Mouse (Mus musculus) limb, embryonic 11.5 days (tissue): ENCODE results near the gene Clvs2. TPM values are rescaled to one million over a fixed set of nuclear protein-coding genes. Genes with fewer than 3 reads are reported as not detected.
A peak's percentile ranks its signal among the peaks of the same experiment; 100 is the strongest.

Experiments used
- ATAC-seq: fragments of 200-750 bp; cut with Nextera tagmentation; 2 replicates; pipeline ENCODE4 v1.8.0; 2017; ENCODE audit warnings: low read depth; ENCODE audit not compliant: insufficient number of reproducible peaks, low FRiP score, low TSS enrichment
- DNase-seq: peaks from one replicate; pipeline ENCODE4 v3.0.0-alpha.2; 2015; ENCODE audit warnings: low spot score
- H3K27ac ChIP-seq: fragments of 300-500 bp; sonication (generic); replicated peaks from 2 replicates; pipeline ENCODE4 v1.5.1; 2014; ENCODE audit warnings: low read depth, mild to moderate bottlenecking, low read length
- H3K27me3 ChIP-seq: fragments of 300-500 bp; sonication (generic); 2 replicates; pipeline ENCODE4 v1.6.1; 2014; ENCODE audit warnings: mild to moderate bottlenecking, low read length, mixed read lengths; ENCODE audit not compliant: control insufficient read depth, insufficient read depth
- H3K36me3 ChIP-seq: fragments of 300-500 bp; sonication (generic); 2 replicates; pipeline ENCODE4 v1.6.1; 2014; ENCODE audit warnings: mild to moderate bottlenecking, low read length, moderate library complexity, mixed read lengths; ENCODE audit not compliant: control insufficient read depth, insufficient read depth
- H3K4me1 ChIP-seq: fragments of 300-500 bp; sonication (generic); 2 replicates; pipeline ENCODE4 v1.6.1; 2014; ENCODE audit warnings: low read length, mixed read lengths; ENCODE audit not compliant: control insufficient read depth, insufficient read depth
- H3K4me2 ChIP-seq: fragments of 300-500 bp; sonication (generic); 2 replicates; pipeline ENCODE4 v1.6.1; 2014; ENCODE audit warnings: low read depth, mild to moderate bottlenecking, moderate library complexity; ENCODE audit not compliant: severe bottlenecking
- H3K4me3 ChIP-seq: fragments of 300-500 bp; sonication (generic); 2 replicates; pipeline ENCODE4 v1.5.1; 2014; ENCODE audit warnings: low read depth, low read length
- H3K9ac ChIP-seq: fragments of 300-500 bp; sonication (generic); 2 replicates; pipeline ENCODE4 v1.6.1; 2014; ENCODE audit warnings: mild to moderate bottlenecking, low read length
- H3K9me3 ChIP-seq: fragments of 300-500 bp; sonication (generic); 2 replicates; pipeline ENCODE4 v1.6.1; 2016; ENCODE audit warnings: low read length; ENCODE audit not compliant: control insufficient read depth
- WGBS: fragments of 180-500 bp; shearing (Covaris S2); extraction: QIAGEN DNeasy Blood & Tissue Kit; methylation state at CpG from one replicate; pipeline ENCODE4 v1.1.7; 2014; 5-methylcytosine and 5-hydroxymethylcytosine counted together
- polyA plus RNA-seq: library from polyadenylated mRNA; unstranded; fragments of >200 nt; fragmentation: Nextera tagmentation; extraction: Ambion mirVana; gene quantifications from 2 replicates; pipeline ENCODE4 v1.2.1, GENCODE M21; 2014

Gene Clvs2
- not detected in 2 replicates for polyA plus RNA-seq

GRCm38 (mm10) chr10:33624131-33624879 lies at the start of gene Clvs2:
Gene Clvs2, minus strand, starts transcription at chr10:33624769.
- ATAC-seq: peak; percentile 76; the same call in 1 of the 2 replicates
- H3K27ac ChIP-seq: no peak within 1 kb of the TSS

DNA sequence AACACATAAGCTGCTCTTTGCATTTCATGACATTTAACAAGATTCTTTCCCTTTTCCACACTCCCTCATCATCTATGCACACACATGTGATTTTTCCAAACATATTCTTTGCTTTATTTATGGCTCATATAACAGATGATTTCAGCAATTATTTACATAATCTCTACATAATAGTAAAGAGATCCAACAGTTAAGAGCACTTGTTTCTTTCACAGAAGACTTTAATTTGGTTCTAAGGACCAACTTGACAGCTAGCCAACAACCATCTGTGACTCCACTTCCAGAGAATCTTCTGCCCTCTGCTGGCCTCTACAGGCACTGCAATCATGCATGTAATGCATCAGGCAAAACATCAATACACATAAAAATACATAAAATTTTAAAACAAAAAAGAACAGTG lies 28.6 kb upstream of the Clvs2 start:
- Histone ChIP-seq H3K9ac (no peak overlapping the region), H3K4me1 (no peaks in the 10 kb centered on the region), H3K36me3 (no peaks in the 10 kb centered on the region), H3K9me3 (no peaks in the 10 kb centered on the region), H3K27ac (no peak overlapping the region), H3K4me2 (no peak overlapping the region), H3K4me3 (no peak overlapping the region), H3K27me3 (no peaks in the 10 kb centered on the region)
- ATAC-seq (no peak), DNase-seq (peak; percentile 63)

More at GRCm38 (mm10) chr10:33624131-33624879, at the start of gene Clvs2:
- 2% methylated on average over 37 of the region's 37 CpGs for WGBS
- Histone ChIP-seq H3K9me3 (no peaks in the 10 kb centered on the region), H3K4me2 (peak within 1 kb of the TSS; percentile 71), H3K36me3 (no peaks in the 10 kb centered on the region), H3K27me3 (0 out of 2 replicates have a peak, but pooled peaks cover 4% of the 10 kb centered on the region), H3K4me1 (no peaks in the 10 kb centered on the region), H3K4me3 (peak within 1 kb of the TSS; percentile 29), H3K9ac (peak within 1 kb of the TSS; percentile 24; the same call in 1 of the 2 replicates)
- peak; percentile 44 for DNase-seq

- WGBS: 19% methylated on average over 6 of the region's 6 CpGs
Measured at GRCm38 (mm10) chr10:33623577-33623991, 985 bp downstream of the Clvs2 start.

DNA sequence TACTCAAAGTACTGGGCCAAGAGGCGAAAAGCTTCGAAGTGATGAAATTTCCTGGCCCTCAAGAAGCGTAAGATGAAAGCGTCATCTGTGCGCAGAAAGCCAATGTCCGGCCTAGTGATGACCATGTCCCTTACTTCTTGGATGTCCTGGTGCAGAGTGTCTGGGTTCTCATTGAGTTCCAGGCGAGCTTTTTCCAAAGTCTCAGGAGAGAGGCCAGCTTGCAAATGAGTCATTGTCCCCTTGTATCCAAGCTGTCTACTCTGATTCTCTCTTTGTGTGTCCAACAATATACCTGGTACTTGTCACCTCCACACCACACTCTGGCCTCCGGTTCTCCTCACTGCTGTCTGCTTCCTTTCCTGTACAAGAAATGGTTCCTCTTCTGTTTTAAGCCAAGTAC lies 1.9 kb downstream of the Clvs2 start:
- WGBS: 84% methylated on average over 8 of the region's 8 CpGs
- Histone ChIP-seq H3K27me3 (0 out of 2 replicates have a peak, but pooled peaks cover 4% of the 10 kb centered on the region), H3K9me3 (no peaks in the 10 kb centered on the region), H3K27ac (no peak overlapping the region), H3K36me3 (no peaks in the 10 kb centered on the region), H3K4me3 (no peak overlapping the region), H3K4me1 (no peaks in the 10 kb centered on the region), H3K9ac (no peak overlapping the region), H3K4me2 (no peak overlapping the region)
- ATAC-seq: no peak
- no peak for DNase-seq

More at GRCm38 (mm10) chr10:33623577-33623991, 985 bp downstream of the Clvs2 start:
- DNase-seq: no peak
- no peak overlapping the region for H3K9ac ChIP-seq
- H3K27ac ChIP-seq: no peak overlapping the region
- H3K4me1 ChIP-seq: no peaks in the 10 kb centered on the region
- H3K9me3 ChIP-seq: no peaks in the 10 kb centered on the region
- ATAC-seq: no peak; the same call in 1 of the 2 replicates
- no peaks in the 10 kb centered on the region for H3K36me3 ChIP-seq
- H3K4me2 ChIP-seq: no peak overlapping the region
- H3K4me3 ChIP-seq: no peak overlapping the region
- 0 out of 2 replicates have a peak, but pooled peaks cover 4% of the 10 kb centered on the region for H3K27me3 ChIP-seq

DNA sequence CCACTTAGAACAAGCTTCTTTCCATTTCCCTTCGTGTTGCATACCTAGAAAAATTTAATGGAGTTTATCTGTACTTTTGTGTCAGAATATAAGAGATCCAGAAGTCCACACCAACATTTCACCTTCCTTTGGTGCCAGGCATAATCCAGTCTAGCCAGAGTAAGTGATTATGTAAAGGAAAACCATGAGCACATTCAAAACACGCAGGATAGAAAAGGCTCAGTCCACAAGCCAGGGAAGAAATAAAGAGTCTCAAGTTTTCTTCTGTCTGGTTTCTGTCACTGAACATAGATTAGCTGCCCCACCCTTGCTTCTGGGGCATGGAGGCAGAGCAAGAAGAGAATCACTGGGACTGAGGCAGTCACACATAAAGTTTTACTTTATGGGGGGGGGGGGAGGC lies 8.4 kb downstream of the Clvs2 start:
- no peak for ATAC-seq
- H3K9me3 ChIP-seq: no peaks in the 10 kb centered on the region
- no peak overlapping the region for H3K9ac ChIP-seq
- 74% methylated on average over 2 of the region's 2 CpGs for WGBS
- no peak overlapping the region for H3K4me2 ChIP-seq
- no peaks in the 10 kb centered on the region for H3K27me3 ChIP-seq
- H3K4me3 ChIP-seq: no peak overlapping the region
- no peak overlapping the region for H3K27ac ChIP-seq
- H3K36me3 ChIP-seq: no peaks in the 10 kb centered on the region
- no peaks in the 10 kb centered on the region for H3K4me1 ChIP-seq
- no peak for DNase-seq

DNA sequence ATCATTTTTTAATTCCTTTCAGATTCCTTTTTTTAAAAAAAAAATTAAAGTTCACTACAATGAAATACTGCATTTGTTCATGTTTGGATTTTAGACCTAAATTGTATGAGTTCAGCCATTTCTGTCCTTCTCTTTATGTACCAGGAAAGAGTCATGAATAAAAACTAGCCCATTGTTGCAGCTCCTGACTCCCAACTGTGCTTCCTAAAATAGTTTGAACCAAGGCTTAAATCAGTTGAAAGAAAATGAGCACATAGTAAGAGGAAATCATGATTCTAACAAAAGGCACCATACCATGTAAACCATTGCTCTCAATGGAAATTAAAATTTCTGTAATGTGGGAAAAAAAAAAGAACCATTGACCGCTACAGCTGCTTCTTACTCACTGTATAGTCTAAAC lies 11.4 kb downstream of the Clvs2 start:
- no peak overlapping the region for H3K4me3 ChIP-seq
- H3K4me1 ChIP-seq: no peaks in the 10 kb centered on the region
- no peak overlapping the region for H3K9ac ChIP-seq
- no peak overlapping the region for H3K27ac ChIP-seq
- H3K9me3 ChIP-seq: no peaks in the 10 kb centered on the region
- H3K4me2 ChIP-seq: no peak overlapping the region
- ATAC-seq (no peak), DNase-seq (no peak)
- H3K36me3 ChIP-seq: no peaks in the 10 kb centered on the region
- 94% methylated on average over 1 of the region's 1 CpGs for WGBS
- no peaks in the 10 kb centered on the region for H3K27me3 ChIP-seq

DNA sequence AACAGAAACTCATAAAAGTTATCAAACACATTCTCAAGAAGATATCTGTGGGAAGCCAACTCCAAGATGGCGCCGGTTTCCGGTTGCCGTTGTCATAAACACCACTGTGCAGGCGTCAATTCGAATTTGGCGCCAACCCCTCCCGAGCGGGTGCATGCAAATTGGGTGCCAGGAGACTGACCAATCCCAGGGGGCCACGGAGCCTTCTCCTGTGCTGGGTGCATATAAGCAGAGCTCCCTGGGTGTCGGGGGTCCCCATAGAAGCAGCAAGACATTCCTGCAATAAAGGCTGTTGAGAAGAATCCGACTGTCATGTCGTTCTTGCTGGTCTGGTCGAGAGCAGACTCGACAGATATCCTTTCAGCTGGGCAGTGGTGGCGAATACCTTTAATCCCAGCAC lies 31.8 kb downstream of the Clvs2 start:
- no peaks in the 10 kb centered on the region for H3K4me1 ChIP-seq
- no peak overlapping the region for H3K4me3 ChIP-seq
- ATAC-seq (no peak), DNase-seq (no peak)
- no peak overlapping the region for H3K4me2 ChIP-seq
- H3K27me3 ChIP-seq: no peaks in the 10 kb centered on the region
- H3K36me3 ChIP-seq: no peaks in the 10 kb centered on the region
- no peak overlapping the region for H3K9ac ChIP-seq
- H3K9me3 ChIP-seq: no peaks in the 10 kb centered on the region
- WGBS: 91% methylated on average over 16 of the region's 16 CpGs
- no peak overlapping the region for H3K27ac ChIP-seq

GRCm38 (mm10) chr10:33588800-33589199 lies 35.8 kb downstream of the Clvs2 start:
- Histone ChIP-seq H3K27me3 (no peaks in the 10 kb centered on the region), H3K27ac (no peak overlapping the region), H3K9me3 (no peaks in the 10 kb centered on the region), H3K4me2 (no peak overlapping the region), H3K36me3 (no peaks in the 10 kb centered on the region), H3K9ac (no peak overlapping the region), H3K4me1 (no peaks in the 10 kb centered on the region), H3K4me3 (no peak overlapping the region)
- ATAC-seq (no peak), DNase-seq (no peak)
- WGBS: 62% methylated on average over 2 of the region's 2 CpGs
